Mouse (Mus musculus) liver, embryonic 11.5 days (tissue): ENCODE results near the gene Lipe. TPM values are rescaled to one million over a fixed set of nuclear protein-coding genes. Genes with fewer than 3 reads are reported as not detected.
"Not testable (repeated sequence)": the region's sequence is repeated elsewhere in the genome, so short reads cannot be mapped to it uniquely, and the experiment has no call there.

ENCODE experiments used
- ATAC-seq: fragments of 200-750 bp; cut with Nextera tagmentation; replicated peaks from 2 replicates; pipeline ENCODE4 v1.8.0; 2017; ENCODE audit warnings: moderate number of reproducible peaks, mild to moderate bottlenecking, moderate TSS enrichment, moderate library complexity; ENCODE audit not compliant: low FRiP score
- DNase-seq: peaks from one replicate; pipeline ENCODE4 v3.0.0-alpha.2; 2017; ENCODE audit warnings: low spot score
- H3K27ac ChIP-seq: fragments of 300-500 bp; sonication (generic); 2 replicates; pipeline ENCODE4 v1.5.1; 2014; ENCODE audit warnings: mild to moderate bottlenecking, low read depth, low read length, control low read depth
- H3K27me3 ChIP-seq: fragments of 300-500 bp; sonication (generic); replicated peaks from 2 replicates; pipeline ENCODE4 v1.6.1; 2014; ENCODE audit warnings: low read length, mixed read lengths; ENCODE audit not compliant: control insufficient read depth, insufficient read depth
- H3K36me3 ChIP-seq: fragments of 300-500 bp; sonication (generic); 2 replicates; pipeline ENCODE4 v1.6.1; 2014; ENCODE audit warnings: mild to moderate bottlenecking, low read length, moderate library complexity, mixed read lengths; ENCODE audit not compliant: control insufficient read depth, insufficient read depth
- H3K4me1 ChIP-seq: fragments of 300-500 bp; sonication (generic); replicated peaks from 2 replicates; pipeline ENCODE4 v1.6.1; 2014; ENCODE audit warnings: low read length, mixed read lengths; ENCODE audit not compliant: control insufficient read depth, insufficient read depth
- H3K4me2 ChIP-seq: fragments of 300-500 bp; sonication (generic); 2 replicates; pipeline ENCODE4 v1.6.1; 2014; ENCODE audit warnings: mild to moderate bottlenecking, control low read depth, moderate library complexity
- H3K4me3 ChIP-seq: fragments of 300-500 bp; sonication (generic); 2 replicates; pipeline ENCODE4 v1.5.1; 2014; ENCODE audit warnings: low read depth, low read length, control low read depth
- H3K9ac ChIP-seq: fragments of 300-500 bp; sonication (generic); 2 replicates; pipeline ENCODE4 v1.6.1; 2014; ENCODE audit warnings: low read depth, low read length, control low read depth
- H3K9me3 ChIP-seq: fragments of 300-500 bp; sonication (generic); 2 replicates; pipeline ENCODE4 v1.6.1; 2016; ENCODE audit warnings: low read length, inconsistent platforms, mixed read lengths; ENCODE audit not compliant: control insufficient read depth
- WGBS: fragments of 180-500 bp; shearing (Covaris S2); extraction: QIAGEN DNeasy Blood & Tissue Kit; methylation state at CpG from one replicate; pipeline ENCODE4 v1.1.7; 2014; 5-methylcytosine and 5-hydroxymethylcytosine counted together
- polyA plus RNA-seq: library from polyadenylated mRNA; unstranded; fragments of >200 nt; fragmentation: Nextera tagmentation; extraction: Ambion mirVana; gene quantifications from 2 replicates; pipeline ENCODE4 v1.2.1, GENCODE M21; 2014

The Lipe gene
- polyA plus RNA-seq, 1 experiment from 2014 or later, result 2.3 TPM

GRCm38 (mm10) chr7:25433781-25434560 is 35.5 kb upstream of the Lipe start:
- ATAC-seq, result no peak
- no peak overlapping the region for H3K27ac ChIP-seq

GRCm38 (mm10) chr7:25433007-25433541 is 34.6 kb upstream of the Lipe start:
- no peak for DNase-seq
- no peak overlapping the region for H3K27ac ChIP-seq

More at GRCm38 (mm10) chr7:25433781-25434560, 35.5 kb upstream of the Lipe start:
- no peaks in the 10 kb centered on the region for H3K27me3 ChIP-seq
- no peak for DNase-seq
- H3K4me3 ChIP-seq, result no peak overlapping the region
- H3K4me1 ChIP-seq, result no peaks in the 10 kb centered on the region; the same call in 1 of the 2 replicates
- no peaks in the 10 kb centered on the region for H3K9me3 ChIP-seq
- 85% methylated on average over 9 of the region's 9 CpGs for WGBS
- H3K9ac ChIP-seq, result no peak overlapping the region
- no peaks in the 10 kb centered on the region for H3K36me3 ChIP-seq
- no peak overlapping the region for H3K4me2 ChIP-seq

GRCm38 (mm10) chr7:25432381-25432780 is 33.9 kb upstream of the Lipe start:
- H3K27me3 ChIP-seq, result no peaks in the 10 kb centered on the region
- no peaks in the 10 kb centered on the region for H3K9me3 ChIP-seq
- DNase-seq (no peak), ATAC-seq (no peak)
- 85% methylated on average over 6 of the region's 6 CpGs for WGBS
- no peak overlapping the region for H3K27ac ChIP-seq
- no peak overlapping the region for H3K4me2 ChIP-seq
- H3K4me3 ChIP-seq, result no peak overlapping the region
- no peaks in the 10 kb centered on the region; the same call in 1 of the 2 replicates for H3K4me1 ChIP-seq
- no peak overlapping the region for H3K9ac ChIP-seq
- H3K36me3 ChIP-seq, result no peaks in the 10 kb centered on the region

More at GRCm38 (mm10) chr7:25433007-25433541, 34.6 kb upstream of the Lipe start:
- no peaks in the 10 kb centered on the region for H3K9me3 ChIP-seq
- H3K9ac ChIP-seq, result no peak overlapping the region
- no peak overlapping the region for H3K4me3 ChIP-seq
- no peak for ATAC-seq
- H3K36me3 ChIP-seq, result no peaks in the 10 kb centered on the region
- H3K4me1 ChIP-seq, result no peaks in the 10 kb centered on the region; the same call in 1 of the 2 replicates
- 23% methylated on average over 5 of the region's 5 CpGs for WGBS
- no peaks in the 10 kb centered on the region for H3K27me3 ChIP-seq
- H3K4me2 ChIP-seq, result no peak overlapping the region

GRCm38 (mm10) chr7:25429886-25430784 is 31.6 kb upstream of the Lipe start:
- ATAC-seq (no peak), DNase-seq (no peak)
- Histone ChIP-seq H3K27ac (no peak overlapping the region), H3K36me3 (no peaks in the 10 kb centered on the region), H3K4me3 (no peak overlapping the region), H3K27me3 (no peaks in the 10 kb centered on the region), H3K4me1 (no peaks in the 10 kb centered on the region), H3K4me2 (no peak overlapping the region), H3K9me3 (no peaks in the 10 kb centered on the region), H3K9ac (no peak overlapping the region)
- 83% methylated on average over 4 of the region's 4 CpGs for WGBS

GRCm38 (mm10) chr7:25428321-25428720 is 29.8 kb upstream of the Lipe start:
- H3K4me2 ChIP-seq, result no peak overlapping the region
- no peaks in the 10 kb centered on the region for H3K27me3 ChIP-seq
- no peak for ATAC-seq
- H3K9me3 ChIP-seq, result no peaks in the 10 kb centered on the region
- no peak for DNase-seq
- no peaks in the 10 kb centered on the region for H3K36me3 ChIP-seq
- 85% methylated on average over 3 of the region's 3 CpGs for WGBS
- H3K4me1 ChIP-seq, result no peaks in the 10 kb centered on the region
- H3K4me3 ChIP-seq, result no peak overlapping the region
- no peak overlapping the region for H3K9ac ChIP-seq
- H3K27ac ChIP-seq, result no peak overlapping the region

- WGBS, result 67% methylated on average over 5 of the region's 5 CpGs
- H3K36me3 ChIP-seq, result no peaks in the 10 kb centered on the region
Measured at GRCm38 (mm10) chr7:25427144-25427543, 28.6 kb upstream of the Lipe start.

GRCm38 (mm10) chr7:25426380-25426779 is 27.9 kb upstream of the Lipe start:
- not testable (repeated sequence) for DNase-seq, H3K27ac ChIP-seq, H3K36me3 ChIP-seq, H3K9ac ChIP-seq, H3K4me3 ChIP-seq, ATAC-seq, H3K9me3 ChIP-seq, H3K4me1 ChIP-seq, H3K4me2 ChIP-seq
- H3K27me3 ChIP-seq, result peaks cover 11% of the 10 kb centered on the region
- 80% methylated on average over 4 of the region's 4 CpGs for WGBS

More at GRCm38 (mm10) chr7:25427144-25427543, 28.6 kb upstream of the Lipe start:
- ATAC-seq, result no peak
- no peak overlapping the region for H3K9ac ChIP-seq
- no peak overlapping the region for H3K4me2 ChIP-seq
- no peak overlapping the region for H3K4me3 ChIP-seq
- H3K4me1 ChIP-seq, result no peaks in the 10 kb centered on the region
- no peak for DNase-seq
- H3K27me3 ChIP-seq, result peaks cover 7% of the 10 kb centered on the region
- no peaks in the 10 kb centered on the region for H3K9me3 ChIP-seq
- H3K27ac ChIP-seq, result no peak overlapping the region

- Histone ChIP-seq H3K36me3 (no peaks in the 10 kb centered on the region), H3K27ac (no peak overlapping the region), H3K4me1 (no peaks in the 10 kb centered on the region), H3K4me2 (no peak overlapping the region), H3K4me3 (no peak overlapping the region), H3K9me3 (no peaks in the 10 kb centered on the region), H3K9ac (no peak overlapping the region), H3K27me3 (peaks cover 11% of the 10 kb centered on the region)
- 34% methylated on average over 4 of the region's 4 CpGs for WGBS
- DNase-seq (peak; percentile 67), ATAC-seq (no peak; the same call in 1 of the 2 replicates)
Measured at GRCm38 (mm10) chr7:25424429-25424828, 25.9 kb upstream of the Lipe start.
